Mouse (Mus musculus): ENCODE measurements around the gene Gm382.

Gm382 gene

DNA sequence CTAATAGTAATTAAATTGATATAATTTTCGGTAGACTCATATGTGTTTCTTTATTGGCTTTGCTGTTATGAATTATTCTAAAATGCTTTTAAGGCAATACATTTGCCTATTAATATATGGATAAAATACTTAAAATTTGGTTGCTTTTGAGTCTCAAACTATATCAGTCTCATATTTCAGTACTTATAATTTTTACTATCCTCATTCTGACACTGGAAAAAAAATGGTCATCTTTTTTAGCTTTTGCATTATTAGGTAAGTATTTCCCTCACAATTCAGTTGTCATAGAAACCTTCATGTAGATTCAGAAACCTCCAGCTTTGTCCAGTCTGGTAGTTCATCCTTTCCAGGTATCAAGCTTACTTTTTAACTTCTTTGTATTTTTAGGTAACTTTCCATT, at the start of gene Gm382:
Gene Gm382 (plus strand): TSS at position 301 of the 400 bp plus-strand sequence.
- DNase-seq (ENCODE audit: low spot score in 2 of 2) = no peak

GRCm38 (mm10) chrX:127070179-127070578, 30.4 kb downstream of the Gm382 start:
- no peak for DNase-seq (ENCODE audit: low spot score in 2 of 2)

DNA sequence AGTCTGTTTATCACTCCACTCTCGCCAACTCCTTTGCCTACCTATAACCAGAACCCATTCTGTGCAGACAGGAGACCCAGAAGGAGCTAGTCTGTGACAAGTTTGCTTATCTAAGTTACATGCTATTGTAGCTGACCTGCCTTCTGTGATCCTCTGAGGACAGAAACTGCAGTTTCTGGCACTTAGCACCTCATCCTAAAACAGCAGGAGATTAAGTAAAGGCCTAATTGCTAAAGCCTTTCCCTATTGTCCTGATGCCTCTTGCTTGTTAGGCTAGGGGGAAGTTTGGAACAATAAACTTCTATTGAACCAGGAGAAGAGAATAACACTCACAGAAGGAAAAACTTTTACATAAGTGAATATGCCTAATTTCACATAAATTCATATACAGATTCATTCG, 51.5 kb downstream of the Gm382 start:
- DNase-seq (ENCODE audit: low spot score in 2 of 2) = no peak

- no peak for DNase-seq (ENCODE audit: low spot score in 2 of 2)
Measured at GRCm38 (mm10) chrX:127093036-127093435, 53.3 kb downstream of the Gm382 start.

- no peak for DNase-seq (ENCODE audit: low spot score in 2 of 2)
Measured at GRCm38 (mm10) chrX:127093961-127094360, 54.2 kb downstream of the Gm382 start.

DNA sequence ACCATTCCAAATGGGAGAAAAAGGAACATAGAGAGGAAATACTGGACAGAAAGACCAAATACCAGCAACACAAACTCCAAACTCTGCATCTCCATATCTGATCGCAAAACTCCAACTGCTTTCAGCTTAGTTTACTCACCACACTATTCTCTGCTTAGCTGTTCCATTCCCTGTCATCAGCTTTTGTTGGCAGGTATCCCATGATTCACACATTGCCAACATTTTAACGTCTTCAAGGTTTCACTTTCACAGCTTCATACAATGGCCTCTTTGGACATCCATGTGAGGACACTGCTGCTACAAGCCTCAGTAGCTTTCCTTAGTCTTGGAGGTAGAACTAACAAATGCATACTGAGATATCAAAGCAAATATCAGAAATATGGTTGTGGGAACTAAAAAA, 64.6 kb downstream of the Gm382 start:
- no peak for DNase-seq (ENCODE audit: low spot score in 2 of 2)
